ENCODE assay signal across 8 mouse cellular contexts in the genomic region with DNA sequence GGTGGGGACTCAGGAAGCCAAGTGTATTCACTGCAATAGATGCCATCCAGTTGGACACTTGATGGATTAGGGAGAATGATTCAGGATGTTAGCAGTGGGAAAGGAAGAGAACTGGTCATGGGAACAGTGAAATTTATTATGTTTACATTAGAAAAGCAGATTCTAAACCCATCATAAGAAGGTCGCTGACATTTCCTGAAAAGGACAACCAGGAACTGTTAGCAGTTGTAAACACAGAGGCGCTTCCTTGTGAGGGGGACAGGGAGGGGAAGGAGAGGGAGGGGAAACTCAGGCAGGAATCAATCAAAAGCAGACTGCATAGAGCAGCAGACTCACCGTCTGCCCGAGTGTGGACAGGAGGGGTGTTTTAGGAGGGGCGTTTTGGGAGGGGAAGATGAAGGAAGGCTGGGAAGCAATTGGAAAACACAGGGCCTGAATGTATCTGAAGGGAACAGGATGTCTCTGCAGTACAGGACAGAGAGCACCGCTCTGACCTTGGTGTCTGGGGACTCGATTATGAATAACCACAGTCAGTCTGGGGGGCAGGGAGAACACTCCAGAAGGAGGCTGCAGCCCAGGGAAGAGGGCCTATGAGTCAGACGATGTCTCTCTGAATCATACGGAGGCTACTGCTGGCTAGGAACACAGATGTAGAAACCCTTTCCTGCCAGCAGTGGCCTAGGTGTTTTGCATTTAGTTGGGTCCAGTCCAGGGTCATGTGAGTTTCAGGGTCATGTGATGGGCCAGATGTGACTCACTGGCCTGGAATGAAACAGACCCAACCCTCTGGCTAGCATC. TPM values are rescaled to one million over a fixed set of nuclear protein-coding genes. Genes with fewer than 3 reads are reported as not detected.
DNase-seq lines count a peak whose midpoint lies in the region; ATAC-seq and TF ChIP-seq lines count a peak whose summit lies in the region.

No protein-coding gene starts in this region.

- TF ChIP-seq CTCF in midbrain, postnatal 0 days (IDR thresholded peaks at IDR 0.05), result no peak
- no peak; the same call in 1 of the 2 replicates for TF ChIP-seq CTCF in kidney, postnatal 0 days (IDR thresholded peaks at IDR 0.05; ENCODE audit: low read depth)

- H3K36me3 ChIP-seq in midbrain, embryonic 10.5 days, result peaks cover 34% of the 10 kb centered on the region
- H3K36me3 ChIP-seq in midbrain, postnatal 0 days (ENCODE audit: insufficient read depth, low read length), result peaks cover 5% of the 10 kb centered on the region
- peaks cover 19% of the 10 kb centered on the region for H3K36me3 ChIP-seq in heart, embryonic 10.5 days
- peaks cover 5% of the 10 kb centered on the region; the same call in 1 of the 2 replicates for H3K36me3 ChIP-seq in kidney, postnatal 0 days (ENCODE audit: insufficient read depth, low read length)

- H3K4me3 ChIP-seq in midbrain, embryonic 10.5 days, result no peak overlapping the region
- no peak overlapping the region for H3K4me3 ChIP-seq in midbrain, postnatal 0 days (ENCODE audit: low read depth, low read length)
- no peak overlapping the region for H3K4me3 ChIP-seq in brown adipose tissue, adult 24 weeks (ENCODE audit: insufficient read depth, low read depth, low read length)
- 0 out of 2 replicates have a peak overlapping the region, but pooled peaks have one; percentile 0 for H3K4me3 ChIP-seq in heart, embryonic 10.5 days
- H3K4me3 ChIP-seq in kidney, postnatal 0 days (replicated peaks; ENCODE audit: low read depth, low read length), result no peak overlapping the region

- no peaks in the 10 kb centered on the region for H3K27me3 ChIP-seq in midbrain, embryonic 10.5 days (ENCODE audit: low read depth, poor library complexity, severe bottlenecking)
- no peaks in the 10 kb centered on the region for H3K27me3 ChIP-seq in midbrain, postnatal 0 days (ENCODE audit: insufficient read depth, low read length)
- no peaks in the 10 kb centered on the region for H3K27me3 ChIP-seq in heart, embryonic 10.5 days (ENCODE audit: insufficient read depth, poor library complexity, severe bottlenecking)
- no peaks in the 10 kb centered on the region for H3K27me3 ChIP-seq in kidney, postnatal 0 days (ENCODE audit: insufficient read depth, low read length)

- 61% methylated on average over 9 of the region's 9 CpGs for WGBS in midbrain, embryonic 10.5 days
- WGBS in midbrain, postnatal 0 days, result 46% methylated on average over 9 of the region's 9 CpGs
- WGBS in heart, embryonic 10.5 days, result 25% methylated on average over 9 of the region's 9 CpGs
- 8% methylated on average over 9 of the region's 9 CpGs for WGBS in kidney, postnatal 0 days

- H3K4me2 ChIP-seq in midbrain, postnatal 0 days (ENCODE audit: low read depth, low read length, poor library complexity, severe bottlenecking), result no peak overlapping the region
- H3K4me2 ChIP-seq in kidney, postnatal 0 days (ENCODE audit: low read length), result no peak overlapping the region

- H3K27ac ChIP-seq in midbrain, embryonic 10.5 days (replicated peaks), result peak overlapping the region; percentile 55; the same call in 1 of the 2 replicates
- H3K27ac ChIP-seq in midbrain, postnatal 0 days (ENCODE audit: low read depth, low read length), result no peak overlapping the region
- H3K27ac ChIP-seq in brown adipose tissue, adult 24 weeks (replicated peaks; ENCODE audit: low read depth, low read length), result peak overlapping the region; percentile 97
- H3K27ac ChIP-seq in heart, embryonic 10.5 days, result peak overlapping the region; percentile 78
- H3K27ac ChIP-seq in kidney, postnatal 0 days, result peak overlapping the region; percentile 88

- H3K9ac ChIP-seq in midbrain, postnatal 0 days (replicated peaks; ENCODE audit: low read length, poor library complexity, severe bottlenecking), result no peak overlapping the region
- peak overlapping the region; percentile 28; the same call in 1 of the 2 replicates for H3K9ac ChIP-seq in kidney, postnatal 0 days (ENCODE audit: low read depth, low read length)

- H3K4me1 ChIP-seq in midbrain, embryonic 10.5 days, result peaks cover 9% of the 10 kb centered on the region; the same call in 1 of the 2 replicates
- 0 out of 2 replicates have a peak, but pooled peaks cover 2% of the 10 kb centered on the region for H3K4me1 ChIP-seq in midbrain, postnatal 0 days (ENCODE audit: insufficient read depth, low read length)
- peaks cover 26% of the 10 kb centered on the region; the same call in 1 of the 2 replicates for H3K4me1 ChIP-seq in brown adipose tissue, adult 24 weeks (ENCODE audit: control insufficient read depth, insufficient read depth, insufficient read length, low read length)
- peaks cover 27% of the 10 kb centered on the region for H3K4me1 ChIP-seq in heart, embryonic 10.5 days
- H3K4me1 ChIP-seq in kidney, postnatal 0 days (replicated peaks; ENCODE audit: insufficient read depth, low read length), result peaks cover 14% of the 10 kb centered on the region; the same call in 1 of the 2 replicates

- no peak for DNase-seq in midbrain, embryonic 10.5 days (ENCODE audit: low spot score)
- DNase-seq in midbrain, postnatal 0 days (ENCODE audit: low spot score), result no peak
- no peak for DNase-seq in heart, embryonic 10.5 days (ENCODE audit: low spot score)
- peak; percentile 83 for DNase-seq in kidney, postnatal 0 days (ENCODE audit: low spot score)
- peak; percentile 74 for DNase-seq in lung, postnatal 10 days
- peak; percentile 76 for DNase-seq in testis, postnatal 10 days (ENCODE audit: low spot score)
- no peak for DNase-seq in retina, postnatal 1 day

- ATAC-seq in midbrain, postnatal 0 days (ENCODE audit: low FRiP score), result no peak
- ATAC-seq in kidney, postnatal 0 days (replicated peaks; ENCODE audit: low FRiP score, low read depth), result peak; percentile 88

- no peaks in the 10 kb centered on the region for H3K9me3 ChIP-seq in midbrain, embryonic 10.5 days (replicated peaks)
- no peaks in the 10 kb centered on the region for H3K9me3 ChIP-seq in midbrain, postnatal 0 days (ENCODE audit: low read length)
- H3K9me3 ChIP-seq in heart, embryonic 10.5 days, result no peaks in the 10 kb centered on the region
- no peaks in the 10 kb centered on the region for H3K9me3 ChIP-seq in kidney, postnatal 0 days (replicated peaks; ENCODE audit: low read length)

RNA-seq across cellular contexts. Expression of a gene that starts 12.9 kb away (rescaled TPM):
- 27.2 and 28.8 TPM in 2 replicates for polyA plus RNA-seq in midbrain, embryonic 10.5 days (2016; fragmentation: Nextera tagmentation; extraction: Ambion mirVana)
- 20.4 and 28.1 TPM in 2 replicates for total RNA-seq in midbrain, postnatal 0 days (2014; rRNA removed)
- polyA plus RNA-seq in midbrain, postnatal 0 days (2015; fragmentation: Nextera tagmentation; extraction: Ambion mirVana), result 15.5 and 16.9 TPM in 2 replicates
- 16.2 and 17.6 TPM in 2 replicates for polyA plus RNA-seq in brown adipose tissue, adult 24 weeks (2012; ENCODE audit: insufficient read depth, insufficient read length, missing spikeins)
- polyA plus RNA-seq in heart, embryonic 10.5 days (2016; fragmentation: Nextera tagmentation; extraction: Ambion mirVana), result 31.9 and 34.0 TPM in 2 replicates
- 20.8 and 21.2 TPM in 2 replicates for polyA plus RNA-seq in kidney, postnatal 0 days (2015; fragmentation: Nextera tagmentation; extraction: Ambion mirVana)

RNA-seq across cellular contexts. Expression of a gene that starts 26.1 kb away (rescaled TPM):
- 0.36 and 0.48 TPM in 2 replicates for polyA plus RNA-seq in midbrain, embryonic 10.5 days (2016; fragmentation: Nextera tagmentation; extraction: Ambion mirVana)
- 1.2 TPM in 1 of 2 replicates, not detected in the other for total RNA-seq in midbrain, postnatal 0 days (2014; rRNA removed)
- polyA plus RNA-seq in midbrain, postnatal 0 days (2015; fragmentation: Nextera tagmentation; extraction: Ambion mirVana), result 0.27 and 0.37 TPM in 2 replicates
- polyA plus RNA-seq in brown adipose tissue, adult 24 weeks (2012; ENCODE audit: insufficient read depth, insufficient read length, missing spikeins), result 22.0 and 26.4 TPM in 2 replicates
- 0.60 and 0.74 TPM in 2 replicates for polyA plus RNA-seq in heart, embryonic 10.5 days (2016; fragmentation: Nextera tagmentation; extraction: Ambion mirVana)
- polyA plus RNA-seq in kidney, postnatal 0 days (2015; fragmentation: Nextera tagmentation; extraction: Ambion mirVana), result 1.3 and 1.4 TPM in 2 replicates

RNA-seq across cellular contexts. Expression of a gene that starts 30.5 kb away (rescaled TPM):
- 7.7 and 7.8 TPM in 2 replicates for polyA plus RNA-seq in midbrain, embryonic 10.5 days (2016; fragmentation: Nextera tagmentation; extraction: Ambion mirVana)
- 3.3 and 4.9 TPM in 2 replicates for total RNA-seq in midbrain, postnatal 0 days (2014; rRNA removed)
- 3.2 TPM in 2 replicates for polyA plus RNA-seq in midbrain, postnatal 0 days (2015; fragmentation: Nextera tagmentation; extraction: Ambion mirVana)
- 2.0 TPM in 1 of 2 replicates, not detected in the other for polyA plus RNA-seq in brown adipose tissue, adult 24 weeks (2012; ENCODE audit: insufficient read depth, insufficient read length, missing spikeins)
- 4.8 and 6.4 TPM in 2 replicates for polyA plus RNA-seq in heart, embryonic 10.5 days (2016; fragmentation: Nextera tagmentation; extraction: Ambion mirVana)
- 5.3 and 5.4 TPM in 2 replicates for polyA plus RNA-seq in kidney, postnatal 0 days (2015; fragmentation: Nextera tagmentation; extraction: Ambion mirVana)

RNA-seq across cellular contexts. Expression of a gene that starts 42.7 kb away (rescaled TPM):
- polyA plus RNA-seq in midbrain, embryonic 10.5 days (2016; fragmentation: Nextera tagmentation; extraction: Ambion mirVana), result 14.0 and 15.4 TPM in 2 replicates
- 0.99 and 4.1 TPM in 2 replicates for total RNA-seq in midbrain, postnatal 0 days (2014; rRNA removed)
- 4.4 and 6.5 TPM in 2 replicates for polyA plus RNA-seq in midbrain, postnatal 0 days (2015; fragmentation: Nextera tagmentation; extraction: Ambion mirVana)
- 0.95 and 2.3 TPM in 2 replicates for polyA plus RNA-seq in brown adipose tissue, adult 24 weeks (2012; ENCODE audit: insufficient read depth, insufficient read length, missing spikeins)
- polyA plus RNA-seq in heart, embryonic 10.5 days (2016; fragmentation: Nextera tagmentation; extraction: Ambion mirVana), result 7.7 and 9.8 TPM in 2 replicates
- polyA plus RNA-seq in kidney, postnatal 0 days (2015; fragmentation: Nextera tagmentation; extraction: Ambion mirVana), result 5.3 and 6.2 TPM in 2 replicates

RNA-seq across cellular contexts. Expression of a gene that starts 42.7 kb away (rescaled TPM):
- 27.2 and 32.7 TPM in 2 replicates for polyA plus RNA-seq in midbrain, embryonic 10.5 days (2016; fragmentation: Nextera tagmentation; extraction: Ambion mirVana)
- total RNA-seq in midbrain, postnatal 0 days (2014; rRNA removed), result 13.1 and 14.5 TPM in 2 replicates
- polyA plus RNA-seq in midbrain, postnatal 0 days (2015; fragmentation: Nextera tagmentation; extraction: Ambion mirVana), result 13.1 and 15.9 TPM in 2 replicates
- 11.5 and 13.6 TPM in 2 replicates for polyA plus RNA-seq in brown adipose tissue, adult 24 weeks (2012; ENCODE audit: insufficient read depth, insufficient read length, missing spikeins)
- polyA plus RNA-seq in heart, embryonic 10.5 days (2016; fragmentation: Nextera tagmentation; extraction: Ambion mirVana), result 23.3 and 23.7 TPM in 2 replicates
- 42.6 and 42.9 TPM in 2 replicates for polyA plus RNA-seq in kidney, postnatal 0 days (2015; fragmentation: Nextera tagmentation; extraction: Ambion mirVana)

Comparison
In these comparisons a context has a peak if more than half of its experiments do, and no peak if none do; other contexts are left out.
1. DNase-seq: peak in kidney, postnatal 0 days (single experiment), lung, postnatal 10 days (single experiment) and testis, postnatal 10 days (single experiment); none in midbrain, embryonic 10.5 days (single experiment), midbrain, postnatal 0 days (single experiment), heart, embryonic 10.5 days (single experiment) and retina, postnatal 1 day (single experiment).